Mouse (Mus musculus): ENCODE results near the gene BC049715. TPM values are rescaled to one million over a fixed set of nuclear protein-coding genes. Genes with fewer than 3 reads are reported as not detected.

Gene BC049715
- polyA plus RNA-seq, 1 experiment from 2014 or later, result 0.46 TPM

- no peak for TF ChIP-seq CTCF (IDR thresholded peaks at IDR 0.05; ENCODE audit: low read depth)
- TF ChIP-seq EP300 (optimal IDR thresholded peaks at IDR 0.05), result no peak
- peaks cover 2% of the 10 kb centered on the region; the same call in 1 of the 2 replicates for H3K4me1 ChIP-seq (replicated peaks; ENCODE audit: control insufficient read depth, insufficient read depth)
- H3K27ac ChIP-seq (replicated peaks), result no peak overlapping the region
- no peak for DNase-seq (ENCODE audit: low spot score)
- no peak overlapping the region for H3K4me3 ChIP-seq (ENCODE audit: low read depth, low read length)
- H3K4me2 ChIP-seq (replicated peaks; ENCODE audit: low read depth), result no peak overlapping the region
- no peak overlapping the region for H3K9ac ChIP-seq (ENCODE audit: low read length)
- no peaks in the 10 kb centered on the region for H3K9me3 ChIP-seq (ENCODE audit: control insufficient read depth, low read length)
- H3K27me3 ChIP-seq (ENCODE audit: control insufficient read depth, insufficient read depth, low read length), result no peaks in the 10 kb centered on the region
- no peaks in the 10 kb centered on the region for H3K36me3 ChIP-seq (ENCODE audit: control insufficient read depth, insufficient read depth, low read length)
- WGBS, result 67% methylated on average over 5 of the region's 5 CpGs
- no peak for ATAC-seq (ENCODE audit: low FRiP score, low TSS enrichment)
Measured at GRCm38 (mm10) chr6:136831712-136832111, 4.3 kb downstream of the BC049715 start.

GRCm38 (mm10) chr6:136835352-136835751 lies 7.9 kb downstream of the BC049715 start, which contains the start of gene Smco3:
TSS of gene Smco3 (minus strand) at chr6:136835452.
- no peak within 1 kb of the TSS for H3K4me2 ChIP-seq (replicated peaks; ENCODE audit: low read depth)
- WGBS, result 36% methylated on average over 4 of the region's 4 CpGs
- H3K27me3 ChIP-seq (ENCODE audit: control insufficient read depth, insufficient read depth, low read length), result no peaks in the 10 kb centered on the region
- TF ChIP-seq CTCF (IDR thresholded peaks at IDR 0.05; ENCODE audit: low read depth) (no peak), EP300 (optimal IDR thresholded peaks at IDR 0.05) (no peak)
- H3K4me3 ChIP-seq (ENCODE audit: low read depth, low read length), result no peak within 1 kb of the TSS
- H3K36me3 ChIP-seq (ENCODE audit: control insufficient read depth, insufficient read depth, low read length), result no peaks in the 10 kb centered on the region
- ATAC-seq (ENCODE audit: low FRiP score, low TSS enrichment) (no peak), DNase-seq (ENCODE audit: low spot score) (no peak)
- no peak within 1 kb of the TSS for H3K9ac ChIP-seq (ENCODE audit: low read length)
- H3K4me1 ChIP-seq (replicated peaks; ENCODE audit: control insufficient read depth, insufficient read depth), result no peaks in the 10 kb centered on the region
- H3K9me3 ChIP-seq (ENCODE audit: control insufficient read depth, low read length), result no peaks in the 10 kb centered on the region
- H3K27ac ChIP-seq (replicated peaks), result no peak within 1 kb of the TSS

GRCm38 (mm10) chr6:136837323-136837722 lies 9.9 kb downstream of the BC049715 start:
- DNase-seq (ENCODE audit: low spot score) (no peak), ATAC-seq (ENCODE audit: low FRiP score, low TSS enrichment) (no peak)
- Histone ChIP-seq H3K27me3 (ENCODE audit: control insufficient read depth, insufficient read depth, low read length) (no peaks in the 10 kb centered on the region), H3K9ac (ENCODE audit: low read length) (no peak overlapping the region), H3K36me3 (ENCODE audit: control insufficient read depth, insufficient read depth, low read length) (no peaks in the 10 kb centered on the region), H3K27ac (replicated peaks) (no peak overlapping the region), H3K9me3 (ENCODE audit: control insufficient read depth, low read length) (no peaks in the 10 kb centered on the region), H3K4me1 (replicated peaks; ENCODE audit: control insufficient read depth, insufficient read depth) (no peaks in the 10 kb centered on the region), H3K4me3 (ENCODE audit: low read depth, low read length) (no peak overlapping the region), H3K4me2 (replicated peaks; ENCODE audit: low read depth) (no peak overlapping the region)
- 67% methylated on average over 3 of the region's 3 CpGs for WGBS
- no peak for TF ChIP-seq CTCF (IDR thresholded peaks at IDR 0.05; ENCODE audit: low read depth)
- TF ChIP-seq EP300 (optimal IDR thresholded peaks at IDR 0.05), result no peak

- H3K27ac ChIP-seq (replicated peaks), result no peak overlapping the region
- WGBS, result 56% methylated on average over 2 of the region's 2 CpGs
- no peak for TF ChIP-seq CTCF (IDR thresholded peaks at IDR 0.05; ENCODE audit: low read depth)
- TF ChIP-seq EP300 (optimal IDR thresholded peaks at IDR 0.05), result no peak
Measured at GRCm38 (mm10) chr6:136844903-136845302, 17.5 kb downstream of the BC049715 start.

GRCm38 (mm10) chr6:136845706-136846480 lies 18.5 kb downstream of the BC049715 start:
- H3K4me3 ChIP-seq (ENCODE audit: low read depth, low read length), result no peak overlapping the region
- TF ChIP-seq EP300 (optimal IDR thresholded peaks at IDR 0.05) (no peak), CTCF (IDR thresholded peaks at IDR 0.05; ENCODE audit: low read depth) (no peak)
- H3K9ac ChIP-seq (ENCODE audit: low read length), result no peak overlapping the region
- DNase-seq (ENCODE audit: low spot score) (no peak), ATAC-seq (ENCODE audit: low FRiP score, low TSS enrichment) (no peak)
- no peaks in the 10 kb centered on the region for H3K36me3 ChIP-seq (ENCODE audit: control insufficient read depth, insufficient read depth, low read length)
- H3K27ac ChIP-seq (replicated peaks), result no peak overlapping the region
- H3K4me2 ChIP-seq (replicated peaks; ENCODE audit: low read depth), result no peak overlapping the region
- H3K27me3 ChIP-seq (ENCODE audit: control insufficient read depth, insufficient read depth, low read length), result no peaks in the 10 kb centered on the region
- WGBS, result 72% methylated on average over 5 of the region's 5 CpGs
- no peaks in the 10 kb centered on the region for H3K9me3 ChIP-seq (ENCODE audit: control insufficient read depth, low read length)
- H3K4me1 ChIP-seq (replicated peaks; ENCODE audit: control insufficient read depth, insufficient read depth), result no peaks in the 10 kb centered on the region

More at GRCm38 (mm10) chr6:136844903-136845302, 17.5 kb downstream of the BC049715 start:
- Histone ChIP-seq H3K9me3 (ENCODE audit: control insufficient read depth, low read length) (no peaks in the 10 kb centered on the region), H3K36me3 (ENCODE audit: control insufficient read depth, insufficient read depth, low read length) (no peaks in the 10 kb centered on the region), H3K4me2 (replicated peaks; ENCODE audit: low read depth) (no peak overlapping the region), H3K9ac (ENCODE audit: low read length) (no peak overlapping the region), H3K27me3 (ENCODE audit: control insufficient read depth, insufficient read depth, low read length) (no peaks in the 10 kb centered on the region), H3K4me1 (replicated peaks; ENCODE audit: control insufficient read depth, insufficient read depth) (no peaks in the 10 kb centered on the region), H3K4me3 (ENCODE audit: low read depth, low read length) (no peak overlapping the region)
- DNase-seq (ENCODE audit: low spot score), result no peak
- ATAC-seq (ENCODE audit: low FRiP score, low TSS enrichment), result no peak

- no peaks in the 10 kb centered on the region for H3K9me3 ChIP-seq (ENCODE audit: control insufficient read depth, low read length)
- no peaks in the 10 kb centered on the region for H3K27me3 ChIP-seq (ENCODE audit: control insufficient read depth, insufficient read depth, low read length)
- H3K9ac ChIP-seq (ENCODE audit: low read length), result no peak overlapping the region
- DNase-seq (ENCODE audit: low spot score) (no peak), ATAC-seq (ENCODE audit: low FRiP score, low TSS enrichment) (no peak)
- no peak overlapping the region for H3K4me3 ChIP-seq (ENCODE audit: low read depth, low read length)
- no peak overlapping the region for H3K27ac ChIP-seq (replicated peaks)
- TF ChIP-seq CTCF (IDR thresholded peaks at IDR 0.05; ENCODE audit: low read depth), result no peak
- no peak for TF ChIP-seq EP300 (optimal IDR thresholded peaks at IDR 0.05)
- no peaks in the 10 kb centered on the region for H3K36me3 ChIP-seq (ENCODE audit: control insufficient read depth, insufficient read depth, low read length)
- WGBS, result 92% methylated on average over 3 of the region's 3 CpGs
- H3K4me2 ChIP-seq (replicated peaks; ENCODE audit: low read depth), result no peak overlapping the region
- H3K4me1 ChIP-seq (replicated peaks; ENCODE audit: control insufficient read depth, insufficient read depth), result no peaks in the 10 kb centered on the region
Measured at GRCm38 (mm10) chr6:136847267-136847666, 19.8 kb downstream of the BC049715 start.

Data from stomach, postnatal 0 days (tissue).